Mouse (Mus musculus) kidney, adult 2 months (tissue): ENCODE measurements around the gene Rai1. TPM values are rescaled to one million over a fixed set of nuclear protein-coding genes. Genes with fewer than 3 reads are reported as not detected.

Experiments used
- DNase-seq: peaks from one replicate; pipeline ENCODE4 v3.0.0; 2021
- H3K27ac ChIP-seq: fragments of 200-500 bp; 2 replicates; pipeline ENCODE4 v1.5.1; 2012; ENCODE audit warnings: low read depth, low read length, control low read depth, inconsistent platforms; ENCODE audit not compliant: insufficient read depth
- H3K27me3 ChIP-seq: fragments of 200-500 bp; replicated peaks from 2 replicates; pipeline ENCODE4 v1.6.1; 2012; ENCODE audit warnings: mild to moderate bottlenecking, moderate library complexity, low read length, inconsistent platforms; ENCODE audit not compliant: control insufficient read depth, insufficient read depth
- H3K36me3 ChIP-seq: fragments of 200-500 bp; 2 replicates; pipeline ENCODE4 v1.6.1; 2012; ENCODE audit warnings: mild to moderate bottlenecking, moderate library complexity, low read length, inconsistent platforms; ENCODE audit not compliant: control insufficient read depth, insufficient read depth
- H3K4me1 ChIP-seq: fragments of 200-500 bp; 2 replicates; pipeline ENCODE4 v1.6.1; 2011; ENCODE audit warnings: low read length; ENCODE audit not compliant: control insufficient read depth, insufficient read depth
- H3K4me3 ChIP-seq: fragments of 200-500 bp; 2 replicates; pipeline ENCODE4 v1.5.1; 2011; ENCODE audit warnings: mild to moderate bottlenecking, low read depth, low read length, control low read depth; ENCODE audit not compliant: insufficient read depth
- CTCF ChIP-seq: fragments of 200-500 bp; conservative IDR thresholded peaks from 2 replicates; pipeline ENCODE4 v1.5.1; 2011; ENCODE audit warnings: low read depth, mild to moderate bottlenecking, control low read depth, low read length, moderate library complexity, mixed read lengths; ENCODE audit not compliant: insufficient read depth, insufficient read length
- POLR2A ChIP-seq: fragments of 200-500 bp; IDR thresholded peaks from one replicate; pipeline ENCODE4 v1.6.1; 2011; ENCODE audit warnings: low read depth, low read length, control low read depth
- WGBS: fragments of 180-500 bp; shearing (Covaris S2); methylation state at CpG from one replicate; pipeline ENCODE4 v1.1.7; 2018; 5-methylcytosine and 5-hydroxymethylcytosine counted together
- polyA plus RNA-seq: library from polyadenylated mRNA; depleted of rRNA; stranded (reverse); fragments of >200 nt; gene quantifications from 2 replicates; pipeline ENCODE4 v1.2.3, GENCODE M21; 2012

Gene Rai1
- polyA plus RNA-seq, 1 experiment, result 26.1 TPM

- 0 out of 2 replicates have a peak, but pooled peaks have one; percentile 2 for TF ChIP-seq CTCF
- no peak for TF ChIP-seq POLR2A
- Histone ChIP-seq H3K27me3 (no peaks in the 10 kb centered on the region), H3K27ac (0 out of 2 replicates have a peak overlapping the region, but pooled peaks have one; percentile 7), H3K4me3 (no peak overlapping the region), H3K4me1 (no peaks in the 10 kb centered on the region; the same call in 1 of the 2 replicates), H3K36me3 (no peaks in the 10 kb centered on the region)
- 36% methylated on average over 13 of the region's 13 CpGs for WGBS
- peak; percentile 80 for DNase-seq
These were observed 125.0 kb downstream of the Rai1 start for GRCm38 (mm10) chr11:60229821-60230220.

GRCm38 (mm10) chr11:60230512-60230911 lies 125.7 kb downstream of the Rai1 start:
- Histone ChIP-seq H3K4me1 (no peaks in the 10 kb centered on the region; the same call in 1 of the 2 replicates), H3K27ac (no peak overlapping the region)

GRCm38 (mm10) chr11:60231326-60231725 lies 126.5 kb downstream of the Rai1 start:
- 86% methylated on average over 3 of the region's 3 CpGs for WGBS
- Histone ChIP-seq H3K27me3 (no peaks in the 10 kb centered on the region), H3K36me3 (no peaks in the 10 kb centered on the region), H3K4me1 (no peaks in the 10 kb centered on the region; the same call in 1 of the 2 replicates), H3K4me3 (no peak overlapping the region), H3K27ac (no peak overlapping the region)
- DNase-seq, result no peak
- TF ChIP-seq CTCF (no peak), POLR2A (no peak)

More at GRCm38 (mm10) chr11:60230512-60230911, 125.7 kb downstream of the Rai1 start:
- TF ChIP-seq POLR2A (no peak), CTCF (no peak)
- no peak for DNase-seq
- WGBS, result 88% methylated on average over 7 of the region's 7 CpGs
- no peaks in the 10 kb centered on the region for H3K27me3 ChIP-seq
- H3K4me3 ChIP-seq, result no peak overlapping the region
- H3K36me3 ChIP-seq, result no peaks in the 10 kb centered on the region

- no peaks in the 10 kb centered on the region; the same call in 1 of the 2 replicates for H3K4me1 ChIP-seq
- DNase-seq, result no peak
These were observed 127.1 kb downstream of the Rai1 start for GRCm38 (mm10) chr11:60231951-60232350.

GRCm38 (mm10) chr11:60232441-60233058 lies 127.7 kb downstream of the Rai1 start:
- no peaks in the 10 kb centered on the region for H3K36me3 ChIP-seq
- H3K27ac ChIP-seq, result no peak overlapping the region
- H3K4me1 ChIP-seq, result no peaks in the 10 kb centered on the region; the same call in 1 of the 2 replicates
- no peak overlapping the region for H3K4me3 ChIP-seq
- 80% methylated on average over 14 of the region's 14 CpGs for WGBS
- no peaks in the 10 kb centered on the region for H3K27me3 ChIP-seq
- TF ChIP-seq CTCF (no peak), POLR2A (no peak)
- no peak for DNase-seq

More at GRCm38 (mm10) chr11:60231951-60232350, 127.1 kb downstream of the Rai1 start:
- TF ChIP-seq CTCF (no peak), POLR2A (no peak)
- no peak overlapping the region for H3K27ac ChIP-seq
- H3K36me3 ChIP-seq, result no peaks in the 10 kb centered on the region
- H3K27me3 ChIP-seq, result no peaks in the 10 kb centered on the region
- no peak overlapping the region for H3K4me3 ChIP-seq
- 59% methylated on average over 4 of the region's 4 CpGs for WGBS

GRCm38 (mm10) chr11:60233235-60233634 lies 128.4 kb downstream of the Rai1 start:
- no peak for DNase-seq
- Histone ChIP-seq H3K27me3 (no peaks in the 10 kb centered on the region), H3K36me3 (no peaks in the 10 kb centered on the region), H3K4me3 (no peak overlapping the region), H3K4me1 (no peaks in the 10 kb centered on the region; the same call in 1 of the 2 replicates), H3K27ac (no peak overlapping the region)
- WGBS, result 82% methylated on average over 8 of the region's 8 CpGs
- TF ChIP-seq POLR2A (no peak), CTCF (no peak)

GRCm38 (mm10) chr11:60235351-60235750 lies 130.5 kb downstream of the Rai1 start:
- 89% methylated on average over 5 of the region's 5 CpGs for WGBS
- no peaks in the 10 kb centered on the region; the same call in 1 of the 2 replicates for H3K36me3 ChIP-seq

More at GRCm38 (mm10) chr11:60235351-60235750, 130.5 kb downstream of the Rai1 start:
- no peaks in the 10 kb centered on the region for H3K4me1 ChIP-seq
- no peaks in the 10 kb centered on the region for H3K27me3 ChIP-seq
- H3K4me3 ChIP-seq, result no peak overlapping the region
- DNase-seq, result no peak
- no peak for TF ChIP-seq POLR2A
- no peak for TF ChIP-seq CTCF
- no peak overlapping the region for H3K27ac ChIP-seq
